Mouse (Mus musculus) liver, adult 2 months (tissue): ENCODE measurements at regions not wholly inside any gene's neighbourhood (a gene's known extent, or its start where the extent isn't known, plus 50 kb on each side); places are given as distances from the start of the nearest gene placed in this dataset.

Experiments used
- CTCF ChIP-seq: fragments of 200-500 bp; IDR thresholded peaks from 2 replicates; pipeline ENCODE4 v1.5.1; 2011; ENCODE audit warnings: low read depth, low read length, control low read depth
- POLR2A ChIP-seq: fragments of 200-500 bp; IDR thresholded peaks from 2 replicates; pipeline ENCODE4 v1.6.1; 2011; ENCODE audit warnings: low read length, control low read depth; ENCODE audit not compliant: insufficient read depth; ENCODE audit errors: extremely low read depth

GRCm38 (mm10) chr7:68915976-68916375 is 166.9 kb upstream of the Arrdc4 start:
- TF ChIP-seq CTCF (no peak), POLR2A (no peak)
